Mouse (Mus musculus) MEL (cell line): ENCODE results near the gene Ssxb2. TPM values are rescaled to one million over a fixed set of nuclear protein-coding genes. Genes with fewer than 3 reads are reported as not detected.
"Not testable (repeated sequence)": the region's sequence is repeated elsewhere in the genome, so short reads cannot be mapped to it uniquely, and the experiment has no call there.

Experiments
- DNase-seq: peaks from one replicate; pipeline ENCODE4 v3.0.0; 2011; ENCODE audit warnings: low read depth, low spot score
- H3K27ac ChIP-seq: 2 replicates; pipeline ENCODE4 v1.5.1; 2012; ENCODE audit warnings: low read depth, mild to moderate bottlenecking, control low read depth, low read length, moderate library complexity; ENCODE audit not compliant: control insufficient read depth
- H3K27me3 ChIP-seq, 2 experiments: fragments of 150-350 bp in 1 of 2; sonication (generic) in 1 of 2; 2 replicates each; pipeline ENCODE4 v1.6.1; 2012; ENCODE audit warnings: low read length in 2 of 2, mild to moderate bottlenecking in 2 of 2, improper control_type of control experiment in 1 of 2, moderate library complexity in 1 of 2; ENCODE audit not compliant: insufficient read depth in 2 of 2, control insufficient read depth in 1 of 2
- H3K36me3 ChIP-seq, 2 experiments: 2 replicates each; pipeline ENCODE4 v1.6.1; 2012 to 2014; ENCODE audit warnings: low read length in 2 of 2, improper control_type of control experiment in 1 of 2, inconsistent platforms in 1 of 2, mild to moderate bottlenecking in 1 of 2; ENCODE audit not compliant: insufficient read depth in 2 of 2, control insufficient read depth in 1 of 2
- H3K4me1 ChIP-seq, 2 experiments: fragments of 150-350 bp in 1 of 2; sonication (generic) in 1 of 2; 2 replicates each; pipeline ENCODE4 v1.6.1; 2012; ENCODE audit warnings: low read length in 2 of 2, improper control_type of control experiment in 1 of 2, mild to moderate bottlenecking in 1 of 2; ENCODE audit not compliant: insufficient read depth in 2 of 2, control insufficient read depth in 1 of 2
- H3K4me3 ChIP-seq, 2 experiments: fragments of 150-350 bp in 1 of 2; sonication (generic) in 1 of 2; 2 replicates each; pipeline ENCODE4 v1.5.1; 2012; ENCODE audit warnings: low read depth in 2 of 2, low read length in 2 of 2, mild to moderate bottlenecking in 2 of 2, moderate library complexity in 2 of 2, control low read depth in 1 of 2, improper control_type of control experiment in 1 of 2; ENCODE audit not compliant: control insufficient read depth in 1 of 2, insufficient read depth in 1 of 2
- H3K79me2 ChIP-seq: 2 replicates; pipeline ENCODE4 v1.6.1; 2012; ENCODE audit warnings: mild to moderate bottlenecking, low read length, moderate library complexity; ENCODE audit not compliant: control insufficient read depth, poor library complexity, insufficient read depth
- H3K9ac ChIP-seq: 2 replicates; pipeline ENCODE4 v1.6.1; 2012; ENCODE audit warnings: low read depth, mild to moderate bottlenecking, control low read depth, low read length, moderate library complexity; ENCODE audit not compliant: control insufficient read depth, poor library complexity, severe bottlenecking
- H3K9me3 ChIP-seq: fragments of 150-350 bp; sonication (generic); replicated peaks from 2 replicates; pipeline ENCODE4 v1.6.1; 2012; ENCODE audit warnings: mild to moderate bottlenecking, low read length, improper control_type of control experiment, moderate library complexity; ENCODE audit not compliant: insufficient read depth
- polyA plus RNA-seq, 2 experiments: library from polyadenylated mRNA; stranded (reverse) in 1 of 2; unstranded in 1 of 2; fragments of >175 nt in 1 of 2; fragments of >200 nt in 1 of 2; gene quantifications; 2 replicates each; pipeline versions ENCODE4 v1.2.1 to v1.2.4; 2012; ENCODE audit warnings: low replicate concordance in 2 of 2, low read depth in 1 of 2; ENCODE audit not compliant: insufficient read length in 2 of 2, insufficient read depth in 1 of 2, missing spikeins in 1 of 2
- total RNA-seq: library from RNA; depleted of rRNA; stranded (reverse); fragments of 300-350 nt; gene quantifications from 2 replicates; pipeline ENCODE4 v1.2.3, GENCODE M21; 2012; rRNA removed

The Ssxb2 gene
- total RNA-seq, result not detected in 2 replicates
- not detected for polyA plus RNA-seq

GRCm38 (mm10) chrX:8461626-8462025 lies at the start of gene Ssxb2:
Gene Ssxb2 (minus strand): TSS chrX:8461726.
- H3K4me1 ChIP-seq, H3K79me2 ChIP-seq, H3K36me3 ChIP-seq, H3K9ac ChIP-seq, DNase-seq, H3K4me3 ChIP-seq, H3K27me3 ChIP-seq, H3K27ac ChIP-seq, H3K9me3 ChIP-seq: not testable (repeated sequence)

DNA sequence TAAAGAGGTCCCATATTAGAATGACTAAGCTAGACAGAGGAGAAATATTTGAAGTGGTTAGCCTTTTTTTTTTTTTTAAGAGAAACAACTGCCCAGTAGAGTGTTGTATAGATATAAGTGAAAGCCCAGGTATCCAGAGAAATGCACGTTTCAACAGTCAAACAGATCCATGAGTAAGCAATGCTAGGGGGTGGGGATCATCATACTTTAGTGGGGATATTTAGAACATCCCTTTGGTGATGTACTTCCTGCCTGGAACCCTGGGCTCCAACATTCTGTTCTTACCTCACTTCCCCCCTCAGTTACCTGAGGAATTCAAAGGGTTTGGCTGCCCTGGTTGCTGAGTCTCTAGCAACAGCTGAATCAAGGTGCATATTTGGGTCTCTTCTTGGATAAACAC lies 48.5 kb downstream of the Ssxb2 start, which contains the start of gene Ssxb1:
Gene Ssxb1 (plus strand): TSS at position 301 of the 400 bp plus-strand sequence.
- not testable (repeated sequence) for DNase-seq, H3K4me3 ChIP-seq, H3K27me3 ChIP-seq, H3K9ac ChIP-seq, H3K36me3 ChIP-seq, H3K79me2 ChIP-seq, H3K4me1 ChIP-seq, H3K9me3 ChIP-seq, H3K27ac ChIP-seq

Other genes with a start within 250 kb of the Ssxb2 start
- gene Ftsj1, start 209.3 kb downstream of the Ssxb2 start, total RNA-seq, result 47.2 and 51.8 TPM in 2 replicates
- gene Ftsj1, start 209.3 kb downstream of the Ssxb2 start, polyA plus RNA-seq, result 100 to 1,000 TPM in 1 of 2 experiments, not detected in 1; 124 TPM
- 63.5 and 100 TPM in 2 replicates for gene Slc38a5, start 190.6 kb downstream of the Ssxb2 start, total RNA-seq
- gene Slc38a5, start 190.6 kb downstream of the Ssxb2 start, polyA plus RNA-seq, result 100 to 1,000 TPM in 1 of 2 experiments, not detected in 1; 146 TPM
- gene Ssxb10, start 134.3 kb downstream of the Ssxb2 start, total RNA-seq, result not detected in 2 replicates
- gene Ssxb10, start 134.3 kb downstream of the Ssxb2 start, polyA plus RNA-seq, result not detected
- not detected in 2 replicates for gene Ssxb9, start 94.7 kb downstream of the Ssxb2 start, total RNA-seq
- gene Ssxb9, start 94.7 kb downstream of the Ssxb2 start, polyA plus RNA-seq, result not detected
- gene Ssxb1, start 48.4 kb downstream of the Ssxb2 start, total RNA-seq, result not detected in 2 replicates
- gene Ssxb1, start 48.4 kb downstream of the Ssxb2 start, polyA plus RNA-seq, result not detected
- not detected in 2 replicates for gene Gm14459, start 63.2 kb upstream of the Ssxb2 start, total RNA-seq
- not detected for gene Gm14459, start 63.2 kb upstream of the Ssxb2 start, polyA plus RNA-seq
- not detected in 2 replicates for gene Ssxb6, start 86.5 kb upstream of the Ssxb2 start, total RNA-seq
- not detected for gene Ssxb6, start 86.5 kb upstream of the Ssxb2 start, polyA plus RNA-seq
- gene Ssxb3, start 130.1 kb upstream of the Ssxb2 start, total RNA-seq, result not detected in 2 replicates
- not detected for gene Ssxb3, start 130.1 kb upstream of the Ssxb2 start, polyA plus RNA-seq
- not detected in 2 replicates for gene Ssxb8, start 229.1 kb upstream of the Ssxb2 start, total RNA-seq
- gene Ssxb8, start 229.1 kb upstream of the Ssxb2 start, polyA plus RNA-seq, result not detected